Mouse (Mus musculus): ENCODE results near the gene Rnf40.
"Not testable (repeated sequence)": the region's sequence is repeated elsewhere in the genome, so short reads cannot be mapped to it uniquely, and the experiment has no call there.

Gene Rnf40

GRCm38 (mm10) chr7:127602903-127603302, 14.3 kb downstream of the Rnf40 start:
- no peak for DNase-seq (ENCODE audit: low spot score)

GRCm38 (mm10) chr7:127604256-127604655, 15.7 kb downstream of the Rnf40 start:
- DNase-seq (ENCODE audit: low spot score), result no peak

GRCm38 (mm10) chr7:127607150-127607549, 18.6 kb downstream of the Rnf40 start:
- no peak for DNase-seq (ENCODE audit: low spot score)

GRCm38 (mm10) chr7:127611011-127611410, 22.4 kb downstream of the Rnf40 start:
- no peak for DNase-seq (ENCODE audit: low spot score)

- DNase-seq (ENCODE audit: low spot score), result no peak
Measured at GRCm38 (mm10) chr7:127611561-127611960, 23.0 kb downstream of the Rnf40 start.

- no peak for DNase-seq (ENCODE audit: low spot score)
Measured at GRCm38 (mm10) chr7:127613501-127613900, 24.9 kb downstream of the Rnf40 start.

- no peak for DNase-seq (ENCODE audit: low spot score)
Measured at GRCm38 (mm10) chr7:127614091-127614490, 25.5 kb downstream of the Rnf40 start.

- DNase-seq (ENCODE audit: low spot score), result peak; percentile 33
Measured at GRCm38 (mm10) chr7:127614511-127614890, 25.9 kb downstream of the Rnf40 start.

GRCm38 (mm10) chr7:127614891-127615843, 26.6 kb downstream of the Rnf40 start, which contains the start of gene Zfp629:
Gene Zfp629 (minus strand): TSS chr7:127615797.
- DNase-seq (ENCODE audit: low spot score), result peak; percentile 73

GRCm38 (mm10) chr7:127616336-127616735, 27.8 kb downstream of the Rnf40 start:
- no peak for DNase-seq (ENCODE audit: low spot score)

GRCm38 (mm10) chr7:127616881-127617280, 28.3 kb downstream of the Rnf40 start:
- DNase-seq (ENCODE audit: low spot score), result no peak

- no peak for DNase-seq (ENCODE audit: low spot score)
Measured at GRCm38 (mm10) chr7:127617962-127618361, 29.4 kb downstream of the Rnf40 start.

GRCm38 (mm10) chr7:127618402-127618801, 29.8 kb downstream of the Rnf40 start:
- DNase-seq (ENCODE audit: low spot score), result not testable (repeated sequence)

- no peak for DNase-seq (ENCODE audit: low spot score)
Measured at GRCm38 (mm10) chr7:127626039-127626438, 37.5 kb downstream of the Rnf40 start.

- DNase-seq (ENCODE audit: low spot score), result no peak
Measured at GRCm38 (mm10) chr7:127626471-127626870, 37.9 kb downstream of the Rnf40 start.

GRCm38 (mm10) chr7:127628646-127629045, 40.1 kb downstream of the Rnf40 start:
- no peak for DNase-seq (ENCODE audit: low spot score)

- no peak for DNase-seq (ENCODE audit: low spot score)
Measured at GRCm38 (mm10) chr7:127631416-127631815, 42.8 kb downstream of the Rnf40 start.

- peak; percentile 54 for DNase-seq (ENCODE audit: low spot score)
Measured at GRCm38 (mm10) chr7:127636963-127637362, 48.4 kb downstream of the Rnf40 start.

GRCm38 (mm10) chr7:127641260-127641659, 52.7 kb downstream of the Rnf40 start:
- no peak for DNase-seq (ENCODE audit: low spot score)

- no peak for DNase-seq (ENCODE audit: low spot score)
Measured at GRCm38 (mm10) chr7:127642254-127642653, 53.7 kb downstream of the Rnf40 start.

- no peak for DNase-seq (ENCODE audit: low spot score)
Measured at GRCm38 (mm10) chr7:127646363-127646762, 57.8 kb downstream of the Rnf40 start.

GRCm38 (mm10) chr7:127647576-127647975, 59.0 kb downstream of the Rnf40 start:
- DNase-seq (ENCODE audit: low spot score), result not testable (repeated sequence)

- no peak for DNase-seq (ENCODE audit: low spot score)
Measured at GRCm38 (mm10) chr7:127648516-127649201, 60.1 kb downstream of the Rnf40 start.

All from ovary, postnatal 10 days (tissue).